Mouse (Mus musculus): ENCODE measurements around the gene 4931406C07Rik.

The 4931406C07Rik gene

DNA sequence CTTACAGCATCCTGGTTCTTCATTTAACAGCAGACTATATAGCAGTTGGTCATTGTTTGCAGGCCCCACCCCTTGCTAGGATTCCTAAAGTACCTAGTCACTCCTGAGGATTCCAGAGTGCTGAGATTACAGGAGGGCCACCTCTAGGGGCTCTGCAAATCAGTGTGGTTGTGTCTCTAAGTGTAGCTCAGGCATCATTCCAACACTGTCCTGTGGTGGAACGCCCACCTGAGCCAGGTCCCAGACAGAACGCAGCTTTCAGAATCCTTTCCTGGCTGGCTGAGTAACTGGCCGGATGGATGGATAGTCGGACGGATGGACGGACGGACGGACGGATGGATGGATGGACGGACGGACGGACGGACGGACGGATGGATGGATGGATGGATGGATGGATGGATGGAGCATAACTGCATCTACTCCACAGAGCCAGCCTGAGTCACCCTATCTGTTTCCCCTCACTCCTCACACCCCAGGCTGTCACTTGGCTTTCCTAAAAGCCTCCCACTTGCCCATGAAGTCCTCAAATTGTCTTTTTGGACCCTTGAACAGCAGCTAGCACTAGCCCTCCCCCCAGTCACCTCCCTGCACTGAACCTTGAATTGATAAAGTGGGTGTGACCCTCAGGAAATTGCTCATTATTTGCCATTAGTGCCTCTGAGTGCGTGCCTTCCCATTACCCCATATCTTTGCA is 67.8 kb downstream of the 4931406C07Rik start:
- no peak for DNase-seq (ENCODE audit: low read depth, low spot score)

DNA sequence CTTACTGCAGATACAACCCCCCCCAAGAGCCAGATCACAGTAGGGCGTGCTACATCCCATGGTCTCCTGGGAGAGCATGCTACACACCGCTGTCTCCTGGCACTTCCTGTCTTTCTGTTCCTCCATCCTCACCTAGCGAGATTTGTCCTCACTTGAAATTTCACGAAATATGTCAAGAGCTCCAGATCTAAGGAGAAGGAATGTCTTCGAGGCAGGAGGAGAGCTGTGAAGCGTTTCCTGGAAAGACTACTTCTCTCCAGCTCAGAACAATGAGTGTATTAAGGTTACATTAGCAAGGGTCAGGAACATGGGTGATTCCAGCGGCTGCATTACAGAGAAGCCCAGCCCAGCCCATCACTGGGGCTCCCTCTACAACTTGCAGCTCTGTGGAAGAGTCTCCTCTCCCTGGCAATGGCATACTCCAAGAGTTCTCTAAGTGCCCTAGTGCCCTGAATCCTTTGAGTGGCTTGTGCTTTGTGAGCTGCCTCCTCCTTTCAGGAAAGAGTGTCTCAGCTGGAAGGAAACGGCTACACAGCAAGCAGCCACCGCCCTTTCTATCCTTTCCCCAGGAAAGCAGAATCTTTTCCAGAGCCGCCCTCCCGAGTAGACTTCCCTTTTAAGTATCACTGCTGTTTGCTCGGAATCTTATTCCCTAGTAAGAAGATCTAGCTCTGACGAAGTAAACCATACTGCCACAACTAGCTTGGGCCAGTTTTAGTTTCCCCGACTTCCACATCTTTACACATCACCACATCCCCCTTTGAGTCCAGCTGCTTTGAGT is 68.5 kb downstream of the 4931406C07Rik start:
- DNase-seq (ENCODE audit: low read depth, low spot score), result no peak

DNA sequence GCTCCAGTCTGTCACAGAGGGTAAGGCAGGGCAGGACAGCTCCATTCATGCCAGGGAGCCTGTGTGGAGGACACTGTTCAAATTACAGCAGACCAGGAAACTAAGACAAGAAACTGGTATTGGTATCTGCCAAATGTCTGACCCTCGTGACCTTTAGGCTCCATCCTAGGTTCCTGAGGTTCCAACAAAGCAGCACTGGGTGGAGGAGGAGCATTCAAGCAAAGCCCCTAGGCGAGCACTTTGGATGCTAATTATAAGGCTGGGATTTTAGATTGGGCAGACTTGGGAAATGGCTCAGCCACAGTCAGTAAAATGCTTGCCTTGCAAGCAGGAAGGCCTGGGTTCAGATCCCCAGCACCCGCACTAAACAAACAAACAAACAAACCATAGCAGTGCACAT is 70.3 kb downstream of the 4931406C07Rik start:
- no peak for DNase-seq (ENCODE audit: low read depth, low spot score)

DNA sequence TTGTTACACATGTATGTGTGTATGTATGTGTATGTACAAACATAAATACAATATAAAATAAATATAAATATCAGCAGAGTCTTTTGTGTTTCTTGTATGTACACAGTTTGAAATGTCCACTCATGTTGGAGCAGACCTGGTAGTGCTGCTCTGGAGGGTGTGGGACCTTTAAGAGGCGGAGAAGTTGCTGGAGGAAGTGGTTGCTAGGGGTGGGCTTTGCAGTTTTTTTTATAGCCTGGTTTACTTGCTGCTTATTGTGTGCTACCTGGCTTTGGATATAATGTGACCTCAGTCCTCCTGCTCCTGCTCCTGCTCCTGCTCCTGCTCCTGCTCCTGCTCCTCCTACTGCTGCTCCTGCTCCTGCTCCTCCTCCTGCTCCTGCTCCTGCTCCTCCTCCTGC is 72.6 kb downstream of the 4931406C07Rik start:
- DNase-seq (ENCODE audit: low read depth, low spot score), result no peak
